Mouse (Mus musculus): ENCODE data around the gene Selplg. TPM values are rescaled to one million over a fixed set of nuclear protein-coding genes. Genes with fewer than 3 reads are reported as not detected.
A peak's percentile ranks its signal among the peaks of the same experiment; 100 is the strongest.

Selplg gene
- total and polyA plus RNA-seq, 2 experiments from 2014 or later, result 1.9 to 3.1 TPM

DNA sequence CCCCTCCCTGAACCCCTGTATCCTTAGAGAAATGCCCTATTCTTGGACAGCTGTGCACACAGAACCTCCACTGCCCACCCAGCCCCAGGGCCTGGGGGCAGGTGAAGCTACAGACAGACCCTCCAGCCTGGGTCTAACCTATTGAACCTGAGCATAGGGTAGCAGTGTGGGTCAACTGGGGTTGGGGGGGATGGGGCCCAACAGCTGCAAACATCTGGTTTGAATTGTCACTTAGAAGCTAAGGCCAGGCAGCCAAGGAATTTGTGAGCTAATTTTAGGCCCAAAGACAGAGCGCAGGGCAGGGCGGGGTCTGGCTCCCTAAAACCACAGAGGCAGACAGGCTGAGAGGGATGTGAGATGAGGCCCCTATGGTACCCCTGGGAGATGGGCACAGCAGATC lies 24.3 kb downstream of the Selplg start:
- H3K4me3 ChIP-seq (ENCODE audit: low read depth, low read length), result no peak overlapping the region
- no peak for TF ChIP-seq CTCF (IDR thresholded peaks at IDR 0.05)
- H3K27me3 ChIP-seq (ENCODE audit: insufficient read depth, low read length), result no peaks in the 10 kb centered on the region
- no peaks in the 10 kb centered on the region for H3K36me3 ChIP-seq (ENCODE audit: insufficient read depth, low read length)
- no peak for DNase-seq (ENCODE audit: low spot score)
- 91% methylated on average over 2 of the region's 2 CpGs for WGBS
- no peaks in the 10 kb centered on the region for H3K4me1 ChIP-seq (ENCODE audit: insufficient read depth, low read length)
- no peak overlapping the region for H3K9ac ChIP-seq (replicated peaks; ENCODE audit: low read length, poor library complexity, severe bottlenecking)
- H3K9me3 ChIP-seq (ENCODE audit: low read length), result no peaks in the 10 kb centered on the region
- ATAC-seq (ENCODE audit: low FRiP score), result no peak
- no peak overlapping the region for H3K4me2 ChIP-seq (ENCODE audit: low read depth, low read length, poor library complexity, severe bottlenecking)
- no peak overlapping the region for H3K27ac ChIP-seq (ENCODE audit: low read depth, low read length)

DNA sequence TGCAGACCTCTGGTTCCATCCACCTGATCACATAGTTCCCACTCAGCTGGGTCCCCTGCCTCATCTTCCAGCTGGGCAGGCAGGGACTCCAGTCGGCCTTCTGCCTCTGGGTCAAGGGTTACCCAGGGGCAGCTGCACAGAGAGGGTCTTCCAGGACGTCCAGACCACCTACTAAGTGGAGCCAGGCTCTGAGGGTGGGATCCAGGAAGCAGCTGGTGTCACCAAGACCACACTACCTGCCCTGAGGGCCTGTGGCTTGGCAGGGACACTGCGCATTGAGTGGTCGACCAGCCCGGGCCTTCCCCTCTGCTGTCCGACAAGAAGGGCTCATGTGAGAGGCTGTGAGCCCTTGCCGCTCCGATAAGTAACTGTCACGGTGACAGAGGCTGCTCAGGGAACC lies 24.7 kb downstream of the Selplg start:
- H3K4me3 ChIP-seq (ENCODE audit: low read depth, low read length), result no peak overlapping the region
- no peak overlapping the region for H3K4me2 ChIP-seq (ENCODE audit: low read depth, low read length, poor library complexity, severe bottlenecking)
- H3K9ac ChIP-seq (replicated peaks; ENCODE audit: low read length, poor library complexity, severe bottlenecking), result no peak overlapping the region
- no peaks in the 10 kb centered on the region for H3K9me3 ChIP-seq (ENCODE audit: low read length)
- TF ChIP-seq CTCF (IDR thresholded peaks at IDR 0.05), result no peak
- DNase-seq (ENCODE audit: low spot score) (no peak), ATAC-seq (ENCODE audit: low FRiP score) (no peak)
- H3K4me1 ChIP-seq (ENCODE audit: insufficient read depth, low read length), result no peaks in the 10 kb centered on the region
- H3K27me3 ChIP-seq (ENCODE audit: insufficient read depth, low read length), result no peaks in the 10 kb centered on the region
- H3K27ac ChIP-seq (ENCODE audit: low read depth, low read length), result no peak overlapping the region
- H3K36me3 ChIP-seq (ENCODE audit: insufficient read depth, low read length), result no peaks in the 10 kb centered on the region
- WGBS, result 63% methylated on average over 9 of the region's 9 CpGs

DNA sequence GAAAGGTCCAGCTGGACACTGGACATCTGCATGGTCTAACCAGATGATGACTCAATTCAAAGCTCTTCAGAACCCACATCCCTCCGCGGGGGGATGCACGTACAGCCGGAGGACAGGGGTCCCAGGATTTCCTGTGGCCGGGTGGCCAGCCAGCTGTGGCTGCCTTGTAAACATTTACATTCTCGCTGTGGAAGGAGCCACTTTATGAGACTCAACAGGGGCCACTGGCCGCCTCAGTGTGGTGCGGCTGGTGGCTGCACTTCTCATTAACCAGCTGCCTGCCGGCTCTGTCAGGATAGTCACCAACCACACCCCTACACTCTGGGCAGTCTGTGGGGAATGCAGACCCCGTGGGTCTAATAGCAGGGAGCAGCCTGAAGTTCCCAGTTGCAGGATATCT lies 26.0 kb downstream of the Selplg start:
- no peak for DNase-seq (ENCODE audit: low spot score)
- no peak for TF ChIP-seq CTCF (IDR thresholded peaks at IDR 0.05)
- H3K36me3 ChIP-seq (ENCODE audit: insufficient read depth, low read length), result no peaks in the 10 kb centered on the region
- no peak overlapping the region for H3K4me3 ChIP-seq (ENCODE audit: low read depth, low read length)
- no peaks in the 10 kb centered on the region for H3K9me3 ChIP-seq (ENCODE audit: low read length)
- no peaks in the 10 kb centered on the region for H3K4me1 ChIP-seq (ENCODE audit: insufficient read depth, low read length)
- ATAC-seq (ENCODE audit: low FRiP score), result no peak
- no peak overlapping the region for H3K9ac ChIP-seq (replicated peaks; ENCODE audit: low read length, poor library complexity, severe bottlenecking)
- H3K27me3 ChIP-seq (ENCODE audit: insufficient read depth, low read length), result no peaks in the 10 kb centered on the region
- WGBS, result 43% methylated on average over 10 of the region's 10 CpGs
- no peak overlapping the region for H3K27ac ChIP-seq (ENCODE audit: low read depth, low read length)
- no peak overlapping the region for H3K4me2 ChIP-seq (ENCODE audit: low read depth, low read length, poor library complexity, severe bottlenecking)

DNA sequence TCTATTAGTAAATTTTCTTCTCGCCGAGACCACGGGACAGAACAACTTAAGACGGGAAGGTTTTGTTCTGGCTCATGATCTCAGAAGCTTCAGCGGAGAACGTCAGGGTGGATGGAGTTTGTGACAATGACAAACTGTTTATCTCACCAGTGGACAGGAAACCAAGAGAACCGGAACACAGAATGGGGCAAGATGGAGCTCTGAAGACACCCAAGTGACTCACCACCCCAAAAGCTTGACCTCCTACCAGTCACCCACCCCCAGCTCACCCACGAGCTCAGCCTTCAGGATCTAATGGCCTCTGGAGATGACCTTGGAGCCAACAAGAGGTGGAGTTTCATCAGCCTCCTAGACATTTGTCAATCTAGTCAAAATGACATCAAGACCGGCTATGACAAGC lies 27.1 kb downstream of the Selplg start:
- no peaks in the 10 kb centered on the region for H3K36me3 ChIP-seq (ENCODE audit: insufficient read depth, low read length)
- WGBS, result 88% methylated on average over 9 of the region's 9 CpGs
- H3K4me1 ChIP-seq (ENCODE audit: insufficient read depth, low read length), result no peaks in the 10 kb centered on the region
- H3K9me3 ChIP-seq (ENCODE audit: low read length), result no peaks in the 10 kb centered on the region
- no peaks in the 10 kb centered on the region for H3K27me3 ChIP-seq (ENCODE audit: insufficient read depth, low read length)
- TF ChIP-seq CTCF (IDR thresholded peaks at IDR 0.05), result no peak
- no peak overlapping the region for H3K9ac ChIP-seq (replicated peaks; ENCODE audit: low read length, poor library complexity, severe bottlenecking)
- no peak overlapping the region for H3K4me3 ChIP-seq (ENCODE audit: low read depth, low read length)
- no peak overlapping the region for H3K4me2 ChIP-seq (ENCODE audit: low read depth, low read length, poor library complexity, severe bottlenecking)
- H3K27ac ChIP-seq (ENCODE audit: low read depth, low read length), result no peak overlapping the region
- ATAC-seq (ENCODE audit: low FRiP score) (no peak), DNase-seq (ENCODE audit: low spot score) (no peak)

DNA sequence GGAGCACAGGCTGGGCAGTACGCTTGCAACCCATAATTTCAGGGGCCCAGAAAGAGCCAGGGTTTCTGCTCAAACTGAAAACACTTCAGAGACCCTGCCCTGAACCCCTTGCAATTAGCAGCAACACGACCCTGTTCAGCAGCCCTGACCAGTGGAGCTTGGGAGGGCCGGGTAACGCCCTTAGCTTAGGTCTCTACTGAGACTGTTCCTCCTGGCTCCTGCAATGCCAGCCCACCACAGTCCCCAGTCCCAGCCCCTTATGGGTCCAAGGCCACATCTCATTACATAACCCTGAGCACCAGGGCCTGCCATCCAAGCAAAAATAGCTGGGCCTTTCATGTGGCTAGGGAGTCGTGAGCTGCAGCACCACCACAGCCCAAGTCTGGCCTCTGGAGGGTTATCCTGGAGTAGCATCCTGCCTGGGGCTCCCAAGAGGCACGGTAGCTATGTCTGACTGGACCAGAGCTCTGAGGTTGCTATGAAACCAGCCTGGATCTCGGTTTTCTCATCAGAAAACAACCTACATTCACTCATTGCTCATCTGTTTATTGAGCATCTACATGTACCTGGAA lies 28.0 kb downstream of the Selplg start:
- Histone ChIP-seq H3K9ac (replicated peaks; ENCODE audit: low read length, poor library complexity, severe bottlenecking) (no peak overlapping the region), H3K9me3 (ENCODE audit: low read length) (no peaks in the 10 kb centered on the region), H3K27ac (ENCODE audit: low read depth, low read length) (no peak overlapping the region), H3K4me2 (ENCODE audit: low read depth, low read length, poor library complexity, severe bottlenecking) (no peak overlapping the region), H3K27me3 (ENCODE audit: insufficient read depth, low read length) (no peaks in the 10 kb centered on the region), H3K4me1 (ENCODE audit: insufficient read depth, low read length) (no peaks in the 10 kb centered on the region), H3K4me3 (ENCODE audit: low read depth, low read length) (no peak overlapping the region), H3K36me3 (ENCODE audit: insufficient read depth, low read length) (no peaks in the 10 kb centered on the region)
- WGBS, result 60% methylated on average over 7 of the region's 7 CpGs
- TF ChIP-seq CTCF (IDR thresholded peaks at IDR 0.05), result no peak
- DNase-seq (ENCODE audit: low spot score), result no peak
- ATAC-seq (ENCODE audit: low FRiP score), result no peak

DNA sequence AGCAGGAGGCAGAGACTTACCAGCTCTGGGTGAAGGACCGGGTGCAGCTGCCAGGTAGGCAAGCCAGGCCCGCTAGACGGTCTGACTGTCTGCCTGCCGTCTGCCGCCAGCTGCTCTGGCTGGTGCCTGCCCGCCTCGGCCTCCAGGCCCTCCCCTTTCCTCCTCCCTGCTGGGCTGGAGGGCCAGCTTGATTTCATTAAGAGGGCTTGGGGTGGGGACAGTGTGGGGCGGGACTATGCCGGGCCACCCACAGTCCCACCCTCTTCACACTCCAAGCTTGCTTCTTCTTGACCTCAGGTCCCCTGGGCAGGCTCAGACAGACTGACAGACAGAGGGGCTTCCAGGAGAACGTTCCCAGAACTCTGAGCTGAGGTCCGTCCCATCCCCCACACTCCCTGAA lies 32.2 kb downstream of the Selplg start, which contains the start of gene Tmem119:
Gene Tmem119 (minus strand): TSS at position 237 of the 400 bp plus-strand sequence.
- 2% methylated on average over 11 of the region's 11 CpGs for WGBS
- peak; percentile 13 for DNase-seq (ENCODE audit: low spot score)
- H3K4me1 ChIP-seq (ENCODE audit: insufficient read depth, low read length), result no peaks in the 10 kb centered on the region
- no peaks in the 10 kb centered on the region for H3K27me3 ChIP-seq (ENCODE audit: insufficient read depth, low read length)
- no peaks in the 10 kb centered on the region for H3K9me3 ChIP-seq (ENCODE audit: low read length)
- no peak within 1 kb of the TSS for H3K9ac ChIP-seq (replicated peaks; ENCODE audit: low read length, poor library complexity, severe bottlenecking)
- H3K27ac ChIP-seq (ENCODE audit: low read depth, low read length), result no peak within 1 kb of the TSS
- H3K36me3 ChIP-seq (ENCODE audit: insufficient read depth, low read length), result no peaks in the 10 kb centered on the region
- H3K4me3 ChIP-seq (ENCODE audit: low read depth, low read length), result no peak within 1 kb of the TSS
- no peak within 1 kb of the TSS for H3K4me2 ChIP-seq (ENCODE audit: low read depth, low read length, poor library complexity, severe bottlenecking)
- ATAC-seq (ENCODE audit: low FRiP score), result no peak
- TF ChIP-seq CTCF (IDR thresholded peaks at IDR 0.05), result no peak
